Mouse (Mus musculus) hindbrain, embryonic 14.5 days (tissue): ENCODE data around the gene Gm49358. TPM values are rescaled to one million over a fixed set of nuclear protein-coding genes. Genes with fewer than 3 reads are reported as not detected.

Experiments
- ATAC-seq: fragments of 200-750 bp; cut with Nextera tagmentation; 2 replicates; pipeline ENCODE4 v1.8.0; 2017; ENCODE audit warnings: moderate number of reproducible peaks, mild to moderate bottlenecking, moderate TSS enrichment, moderate library complexity; ENCODE audit not compliant: low FRiP score
- DNase-seq: peaks from one replicate; pipeline ENCODE4 v3.0.0-alpha.2; 2015; ENCODE audit warnings: low spot score
- H3K27ac ChIP-seq: fragments of 300-500 bp; sonication (generic); 2 replicates; pipeline ENCODE4 v1.5.1; 2014; ENCODE audit warnings: mild to moderate bottlenecking, moderate library complexity
- H3K27me3 ChIP-seq: fragments of 300-500 bp; sonication (generic); 2 replicates; pipeline ENCODE4 v1.6.1; 2014; ENCODE audit warnings: mild to moderate bottlenecking, low read length, mixed read lengths; ENCODE audit not compliant: control insufficient read depth, insufficient read depth
- H3K36me3 ChIP-seq: fragments of 300-500 bp; sonication (generic); replicated peaks from 2 replicates; pipeline ENCODE4 v1.6.1; 2014; ENCODE audit not compliant: control insufficient read depth, insufficient read depth
- H3K4me1 ChIP-seq: fragments of 300-500 bp; sonication (generic); replicated peaks from 2 replicates; pipeline ENCODE4 v1.6.1; 2014; ENCODE audit warnings: antibody characterized with exemption, low read length, mixed read lengths; ENCODE audit not compliant: control insufficient read depth, insufficient read depth
- H3K4me2 ChIP-seq: fragments of 300-500 bp; sonication (generic); replicated peaks from 2 replicates; pipeline ENCODE4 v1.6.1; 2014; ENCODE audit warnings: mild to moderate bottlenecking, moderate library complexity
- H3K4me3 ChIP-seq: fragments of 300-500 bp; sonication (generic); replicated peaks from 2 replicates; pipeline ENCODE4 v1.5.1; 2014; ENCODE audit warnings: mild to moderate bottlenecking, low read length
- H3K9ac ChIP-seq: fragments of 300-500 bp; sonication (generic); 2 replicates; pipeline ENCODE4 v1.6.1; 2014
- H3K9me3 ChIP-seq: fragments of 300-500 bp; sonication (generic); 2 replicates; pipeline ENCODE4 v1.6.1; 2016; ENCODE audit warnings: low read length; ENCODE audit not compliant: control insufficient read depth
- WGBS: fragments of 180-500 bp; shearing (Covaris S2); extraction: QIAGEN DNeasy Blood & Tissue Kit; methylation state at CpG from one replicate; pipeline ENCODE4 v1.1.7; 2014; 5-methylcytosine and 5-hydroxymethylcytosine counted together
- polyA plus RNA-seq: library from polyadenylated mRNA; unstranded; fragments of >200 nt; fragmentation: Nextera tagmentation; extraction: Ambion mirVana; gene quantifications from 2 replicates; pipeline ENCODE4 v1.2.1, GENCODE M21; 2014

Gm49358 gene
- polyA plus RNA-seq, 1 experiment from 2014 or later: 0.80 TPM

DNA sequence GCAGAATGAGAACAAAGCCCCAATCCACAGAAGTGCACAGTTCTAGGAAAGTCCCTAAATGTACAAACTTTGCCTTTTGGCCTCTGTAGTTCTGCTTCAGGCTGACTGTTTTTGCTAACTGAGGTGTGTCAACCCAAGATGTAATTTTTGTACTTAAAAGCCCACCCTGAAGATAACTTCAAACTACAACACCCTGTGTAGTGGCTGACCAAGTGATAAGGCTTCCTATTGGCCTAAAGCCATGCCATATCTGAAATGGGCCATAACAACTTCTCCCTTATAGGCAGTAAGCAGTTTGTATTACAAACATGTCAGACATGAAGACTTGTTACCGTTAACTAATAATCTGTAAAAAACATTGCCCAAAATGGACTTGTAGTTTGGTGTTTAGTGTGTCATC lies 6.0 kb upstream of the Gm49358 start:
- Histone ChIP-seq H3K4me3 (no peak overlapping the region), H3K27me3 (no peaks in the 10 kb centered on the region), H3K4me2 (no peak overlapping the region), H3K36me3 (no peaks in the 10 kb centered on the region), H3K9ac (no peak overlapping the region), H3K27ac (no peak overlapping the region), H3K4me1 (no peaks in the 10 kb centered on the region), H3K9me3 (no peaks in the 10 kb centered on the region)
- no peak for ATAC-seq
- WGBS: 96% methylated on average over 1 of the region's 1 CpGs
- no peak for DNase-seq

DNA sequence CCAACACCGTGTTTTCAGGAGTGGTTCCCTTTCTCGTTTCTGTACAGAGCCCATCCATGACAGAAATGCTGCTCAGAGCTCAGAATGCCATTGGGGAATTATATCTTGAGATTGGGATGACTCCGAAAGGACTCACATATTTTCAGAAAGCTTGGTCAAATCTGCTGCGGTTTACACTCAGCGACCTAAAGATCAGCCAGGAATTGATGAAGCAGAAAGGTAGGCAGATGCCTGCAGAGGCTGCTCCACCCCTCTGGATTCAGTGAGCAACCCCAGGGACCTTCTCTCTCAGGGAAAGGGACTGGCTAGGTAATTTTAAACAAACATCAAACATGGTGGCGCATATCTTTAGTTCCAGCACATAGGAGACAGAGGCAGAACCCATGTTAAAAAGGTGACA lies 5.6 kb upstream of the Gm49358 start:
- no peak for ATAC-seq
- no peak for DNase-seq
- no peak overlapping the region for H3K4me2 ChIP-seq
- no peaks in the 10 kb centered on the region for H3K9me3 ChIP-seq
- WGBS: 92% methylated on average over 6 of the region's 6 CpGs
- H3K36me3 ChIP-seq: no peaks in the 10 kb centered on the region
- no peak overlapping the region for H3K4me3 ChIP-seq
- no peaks in the 10 kb centered on the region for H3K27me3 ChIP-seq
- H3K9ac ChIP-seq: no peak overlapping the region
- H3K4me1 ChIP-seq: no peaks in the 10 kb centered on the region
- no peak overlapping the region for H3K27ac ChIP-seq

GRCm38 (mm10) chr10:86761236-86761635 lies 2.5 kb upstream of the Gm49358 start:
- ATAC-seq: no peak
- no peaks in the 10 kb centered on the region for H3K9me3 ChIP-seq
- H3K4me2 ChIP-seq: no peak overlapping the region
- WGBS: 84% methylated on average over 1 of the region's 1 CpGs
- no peak overlapping the region for H3K4me3 ChIP-seq
- H3K27ac ChIP-seq: no peak overlapping the region
- H3K27me3 ChIP-seq: no peaks in the 10 kb centered on the region
- no peaks in the 10 kb centered on the region for H3K4me1 ChIP-seq
- DNase-seq: no peak
- no peaks in the 10 kb centered on the region for H3K36me3 ChIP-seq
- no peak overlapping the region for H3K9ac ChIP-seq

- Histone ChIP-seq H3K9me3 (no peaks in the 10 kb centered on the region), H3K4me2 (no peak overlapping the region), H3K9ac (no peak overlapping the region), H3K27me3 (no peaks in the 10 kb centered on the region), H3K4me3 (no peak overlapping the region), H3K36me3 (no peaks in the 10 kb centered on the region), H3K4me1 (no peaks in the 10 kb centered on the region), H3K27ac (0 out of 2 replicates have a peak overlapping the region, but pooled peaks have one; percentile 2)
- ATAC-seq (peak; percentile 69), DNase-seq (no peak)
- 40% methylated on average over 7 of the region's 7 CpGs for WGBS
Observed at GRCm38 (mm10) chr10:86761722-86762383, 1.9 kb upstream of the Gm49358 start.

- WGBS: 73% methylated on average over 3 of the region's 3 CpGs
- H3K9ac ChIP-seq: no peak overlapping the region
- no peaks in the 10 kb centered on the region for H3K36me3 ChIP-seq
- ATAC-seq: no peak
- H3K27me3 ChIP-seq: no peaks in the 10 kb centered on the region
- H3K9me3 ChIP-seq: no peaks in the 10 kb centered on the region
- H3K4me3 ChIP-seq: no peak overlapping the region
- 0 out of 2 replicates have a peak overlapping the region, but pooled peaks have one; percentile 2 for H3K27ac ChIP-seq
- H3K4me1 ChIP-seq: no peaks in the 10 kb centered on the region
- DNase-seq: no peak
- no peak overlapping the region for H3K4me2 ChIP-seq
Observed at GRCm38 (mm10) chr10:86762384-86762730, 1.4 kb upstream of the Gm49358 start.

- H3K4me2 ChIP-seq: no peak overlapping the region
- no peak overlapping the region for H3K4me3 ChIP-seq
- no peak for ATAC-seq
- H3K27me3 ChIP-seq: no peaks in the 10 kb centered on the region
- H3K36me3 ChIP-seq: no peaks in the 10 kb centered on the region
- H3K9ac ChIP-seq: no peak overlapping the region
- no peak for DNase-seq
- WGBS: 91% methylated on average over 4 of the region's 4 CpGs
- no peaks in the 10 kb centered on the region for H3K9me3 ChIP-seq
- H3K27ac ChIP-seq: no peak overlapping the region
- H3K4me1 ChIP-seq: peaks cover 8% of the 10 kb centered on the region; the same call in 1 of the 2 replicates
Observed at GRCm38 (mm10) chr10:86765344-86765966, 1.7 kb downstream of the Gm49358 start.

DNA sequence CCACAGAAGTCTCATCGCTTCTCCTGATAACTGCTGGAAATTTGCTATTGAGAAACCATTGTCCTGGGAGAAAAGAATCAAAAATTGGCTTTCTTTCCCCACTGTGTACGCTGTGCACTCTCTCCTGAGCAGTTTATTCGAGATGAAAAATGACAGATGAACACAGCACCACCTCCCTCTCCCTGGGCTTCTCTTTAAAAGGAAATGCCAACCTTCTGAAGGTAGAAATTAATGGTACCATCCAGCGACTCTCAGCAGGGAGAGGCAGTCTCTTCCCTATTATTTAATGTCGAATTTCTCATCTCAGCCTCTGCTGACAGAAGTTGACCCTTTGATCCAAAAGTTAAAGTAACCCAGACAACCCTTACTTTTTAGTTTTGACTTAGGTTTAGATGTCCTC lies 5.4 kb downstream of the Gm49358 start:
- H3K9ac ChIP-seq: no peak overlapping the region
- H3K27me3 ChIP-seq: no peaks in the 10 kb centered on the region
- H3K4me1 ChIP-seq: peaks cover 8% of the 10 kb centered on the region; the same call in 1 of the 2 replicates
- DNase-seq: no peak
- H3K36me3 ChIP-seq: no peaks in the 10 kb centered on the region
- H3K4me2 ChIP-seq: no peak overlapping the region
- no peak overlapping the region for H3K4me3 ChIP-seq
- H3K9me3 ChIP-seq: no peaks in the 10 kb centered on the region
- WGBS: 56% methylated on average over 5 of the region's 5 CpGs
- ATAC-seq: no peak
- H3K27ac ChIP-seq: peak overlapping the region; percentile 61; the same call in 1 of the 2 replicates

GRCm38 (mm10) chr10:86769797-86770196 lies 6.0 kb downstream of the Gm49358 start:
- peaks cover 8% of the 10 kb centered on the region; the same call in 1 of the 2 replicates for H3K4me1 ChIP-seq
- no peaks in the 10 kb centered on the region for H3K27me3 ChIP-seq
- no peaks in the 10 kb centered on the region for H3K9me3 ChIP-seq
- H3K4me3 ChIP-seq: no peak overlapping the region
- no peak overlapping the region for H3K4me2 ChIP-seq
- no peak overlapping the region for H3K27ac ChIP-seq
- DNase-seq: peak; percentile 48
- no peak overlapping the region for H3K9ac ChIP-seq
- ATAC-seq: peak; percentile 44; the same call in 1 of the 2 replicates
- no peaks in the 10 kb centered on the region for H3K36me3 ChIP-seq
- WGBS: 18% methylated on average over 4 of the region's 4 CpGs

DNA sequence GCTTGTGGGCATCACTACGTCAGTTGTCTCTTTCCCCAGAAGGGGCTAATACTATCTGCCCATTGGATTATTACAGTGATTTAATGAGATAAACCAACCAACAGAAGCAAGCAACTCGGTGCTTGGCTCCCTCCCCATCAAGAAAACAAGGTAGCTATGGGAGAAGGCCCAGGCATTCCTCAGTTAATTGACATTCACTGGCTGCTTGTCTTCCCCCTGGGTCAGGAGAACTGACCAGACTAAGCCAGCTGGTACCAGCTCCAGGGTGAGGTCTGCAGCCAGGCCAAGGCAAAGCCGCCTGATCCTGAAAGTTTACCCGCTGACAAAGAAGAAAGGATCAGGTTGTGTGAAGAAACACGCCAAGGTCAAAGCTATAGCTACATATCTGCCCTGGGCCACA lies 7.9 kb downstream of the Gm49358 start:
- no peaks in the 10 kb centered on the region for H3K36me3 ChIP-seq
- H3K9me3 ChIP-seq: no peaks in the 10 kb centered on the region
- no peak overlapping the region for H3K4me3 ChIP-seq
- no peak overlapping the region for H3K9ac ChIP-seq
- H3K4me1 ChIP-seq: peaks cover 8% of the 10 kb centered on the region; the same call in 1 of the 2 replicates
- WGBS: 73% methylated on average over 5 of the region's 5 CpGs
- no peak overlapping the region for H3K27ac ChIP-seq
- no peak overlapping the region for H3K4me2 ChIP-seq
- no peak for DNase-seq
- no peaks in the 10 kb centered on the region for H3K27me3 ChIP-seq
- ATAC-seq: no peak
